Mouse (Mus musculus): ENCODE measurements at regions not wholly inside any gene's neighbourhood (a gene's known extent, or its start where the extent isn't known, plus 50 kb on each side); places are given as distances from the start of the nearest gene placed in this dataset.

GRCm38 (mm10) chr17:85768341-85768740 is 80.3 kb upstream of the Six2 start:
- TF ChIP-seq CTCF (IDR thresholded peaks at IDR 0.05; ENCODE audit: extremely low read depth, insufficient read length, insufficient replicate concordance, low read depth, low read length) (no peak), POLR2A (IDR thresholded peaks at IDR 0.05; ENCODE audit: low read depth, low read length) (no peak)
